Mouse (Mus musculus) megakaryocyte, embryonic 14.5 days (primary cell): Measurements from ENCODE around the gene Smyd3.

Source experiments
- FLI1 ChIP-seq: IDR thresholded peaks from 2 replicates; pipeline ENCODE4 v1.6.1; 2012; ENCODE audit warnings: low read length, inconsistent platforms, mixed read lengths
- GATA1 ChIP-seq: IDR thresholded peaks from 3 replicates; pipeline ENCODE4 v1.6.1; 2012; ENCODE audit warnings: mixed read lengths, low read length, inconsistent platforms, borderline replicate concordance

DNA sequence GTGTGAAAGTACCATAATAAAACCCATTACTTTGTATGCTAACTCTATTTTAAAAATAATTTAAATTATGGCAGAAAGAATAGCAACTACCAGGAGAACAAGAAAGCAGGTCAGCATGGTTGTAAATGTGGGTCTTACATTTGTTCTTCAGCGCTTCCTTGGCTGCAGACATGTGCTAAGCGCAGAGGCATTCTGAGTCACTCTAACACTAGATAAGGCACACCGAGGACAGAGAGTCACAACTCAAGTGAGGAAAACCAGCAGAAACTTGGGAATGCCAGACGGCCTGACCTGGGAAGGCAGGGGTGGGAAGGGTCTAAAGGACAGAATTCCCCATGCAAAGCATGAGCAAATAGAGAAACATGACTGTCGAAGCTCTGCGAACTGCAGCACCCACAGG lies 63.2 kb downstream of the Smyd3 start:
- no peak for TF ChIP-seq GATA1
- TF ChIP-seq FLI1, result no peak
